Mouse (Mus musculus): Measurements from ENCODE around the gene Kif3a.

DNA sequence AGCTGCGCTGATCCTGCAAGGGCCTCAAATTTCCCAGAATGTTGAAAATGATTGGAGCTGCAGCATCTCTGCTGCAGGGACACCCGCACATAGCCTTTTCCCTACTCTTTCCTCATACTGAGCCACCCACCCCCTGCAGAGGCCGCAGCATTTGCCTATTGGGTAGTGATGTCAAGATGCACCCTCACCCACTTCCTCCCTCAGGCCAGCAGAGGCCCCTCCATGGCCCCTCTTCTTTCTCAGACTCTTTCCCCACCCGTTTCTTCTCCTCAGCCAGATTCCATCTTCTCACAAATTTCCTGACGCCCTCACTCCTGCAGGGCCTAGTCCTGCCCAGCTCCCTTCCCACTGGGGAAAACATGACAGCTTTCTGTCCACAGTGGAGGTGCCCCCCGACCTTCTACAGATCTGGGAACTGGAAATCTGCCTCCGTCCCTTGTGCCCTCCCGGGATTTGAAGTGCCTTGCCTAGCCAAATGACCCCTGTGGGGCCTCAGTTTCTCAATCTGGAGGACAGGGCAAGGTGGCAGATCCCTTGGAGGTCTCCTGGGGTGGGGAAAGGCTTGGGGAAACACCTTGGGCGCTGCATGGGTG is 68.5 kb downstream of the Kif3a start:
- TF ChIP-seq ZC3H11A (IDR thresholded peaks at IDR 0.05; ENCODE audit: borderline replicate concordance, low read depth, low read length), result no peak
- no peak for TF ChIP-seq CHD2 (IDR thresholded peaks at IDR 0.05; ENCODE audit: low read depth, low read length)
- TF ChIP-seq MAFK (IDR thresholded peaks at IDR 0.05; ENCODE audit: insufficient read depth, low read depth, low read length), result no peak
- no peak for TF ChIP-seq HCFC1 (IDR thresholded peaks at IDR 0.05; ENCODE audit: borderline replicate concordance, insufficient read depth, low read length)
